Mouse (Mus musculus) stomach, embryonic 15.5 days (tissue): ENCODE data around the gene Itga9. TPM values are rescaled to one million over a fixed set of nuclear protein-coding genes. Genes with fewer than 3 reads are reported as not detected.

Source experiments
- ATAC-seq: fragments of 200-750 bp; cut with Nextera tagmentation; 2 replicates; pipeline ENCODE4 v1.8.0; 2017; ENCODE audit warnings: low read depth, moderate number of reproducible peaks, moderate TSS enrichment; ENCODE audit not compliant: insufficient read depth, low FRiP score
- H3K27ac ChIP-seq: fragments of 300-500 bp; sonication (generic); 2 replicates; pipeline ENCODE4 v1.5.1; 2015; ENCODE audit warnings: mild to moderate bottlenecking, inconsistent platforms
- H3K27me3 ChIP-seq: fragments of 300-500 bp; sonication (generic); replicated peaks from 2 replicates; pipeline ENCODE4 v1.6.1; 2015; ENCODE audit warnings: inconsistent platforms
- H3K36me3 ChIP-seq: fragments of 300-500 bp; sonication (generic); 2 replicates; pipeline ENCODE4 v1.6.1; 2015; ENCODE audit warnings: inconsistent platforms
- H3K4me1 ChIP-seq: fragments of 300-500 bp; sonication (generic); 2 replicates; pipeline ENCODE4 v1.6.1; 2015; ENCODE audit warnings: inconsistent platforms
- H3K4me2 ChIP-seq: fragments of 300-500 bp; sonication (generic); 2 replicates; pipeline ENCODE4 v1.6.1; 2015; ENCODE audit warnings: mild to moderate bottlenecking, inconsistent platforms
- H3K4me3 ChIP-seq: fragments of 300-500 bp; sonication (generic); replicated peaks from 2 replicates; pipeline ENCODE4 v1.5.1; 2015; ENCODE audit warnings: inconsistent platforms
- H3K9ac ChIP-seq: fragments of 300-500 bp; sonication (generic); 2 replicates; pipeline ENCODE4 v1.6.1; 2015; ENCODE audit warnings: inconsistent platforms
- H3K9me3 ChIP-seq: fragments of 300-500 bp; sonication (generic); 2 replicates; pipeline ENCODE4 v1.6.1; 2016; ENCODE audit warnings: inconsistent platforms
- WGBS: fragments of 180-500 bp; shearing (Covaris S2); methylation state at CpG from one replicate; pipeline ENCODE4 v1.1.7; 2015; 5-methylcytosine and 5-hydroxymethylcytosine counted together
- polyA plus RNA-seq: library from polyadenylated mRNA; unstranded; fragments of >200 nt; fragmentation: Nextera tagmentation; extraction: Ambion mirVana; gene quantifications from 2 replicates; pipeline ENCODE4 v1.2.1, GENCODE M21; 2015

The Itga9 gene
- polyA plus RNA-seq, 1 experiment from 2014 or later: 17.6 TPM

GRCm38 (mm10) chr9:118944388-118944787 is 337.9 kb downstream of the Itga9 start:
- WGBS: 58% methylated on average over 12 of the region's 12 CpGs
- ATAC-seq: no peak
- H3K4me2 ChIP-seq: no peak overlapping the region

GRCm38 (mm10) chr9:118948486-118948885 is 342.0 kb downstream of the Itga9 start:
- ATAC-seq: no peak
- H3K4me1 ChIP-seq: 0 out of 2 replicates have a peak, but pooled peaks cover 8% of the 10 kb centered on the region
- H3K27ac ChIP-seq: no peak overlapping the region
- no peak overlapping the region for H3K9ac ChIP-seq
- no peaks in the 10 kb centered on the region for H3K27me3 ChIP-seq
- 86% methylated on average over 5 of the region's 5 CpGs for WGBS
- no peak overlapping the region for H3K4me2 ChIP-seq
- no peaks in the 10 kb centered on the region for H3K36me3 ChIP-seq
- no peak overlapping the region for H3K4me3 ChIP-seq
- no peaks in the 10 kb centered on the region for H3K9me3 ChIP-seq

More at GRCm38 (mm10) chr9:118944388-118944787, 337.9 kb downstream of the Itga9 start:
- no peak overlapping the region for H3K9ac ChIP-seq
- H3K27me3 ChIP-seq: no peaks in the 10 kb centered on the region
- no peak overlapping the region for H3K4me3 ChIP-seq
- no peaks in the 10 kb centered on the region for H3K9me3 ChIP-seq
- H3K36me3 ChIP-seq: no peaks in the 10 kb centered on the region
- H3K4me1 ChIP-seq: peaks cover 3% of the 10 kb centered on the region; the same call in 1 of the 2 replicates
- no peak overlapping the region for H3K27ac ChIP-seq

- H3K4me3 ChIP-seq: no peak overlapping the region
- H3K4me2 ChIP-seq: no peak overlapping the region
- H3K9me3 ChIP-seq: no peaks in the 10 kb centered on the region
- 86% methylated on average over 8 of the region's 8 CpGs for WGBS
- no peak overlapping the region for H3K27ac ChIP-seq
- H3K27me3 ChIP-seq: no peaks in the 10 kb centered on the region
- H3K4me1 ChIP-seq: 0 out of 2 replicates have a peak, but pooled peaks cover 8% of the 10 kb centered on the region
- ATAC-seq: no peak
- no peaks in the 10 kb centered on the region for H3K36me3 ChIP-seq
- no peak overlapping the region for H3K9ac ChIP-seq
These were observed 342.6 kb downstream of the Itga9 start for GRCm38 (mm10) chr9:118949124-118949523.

GRCm38 (mm10) chr9:118949654-118950053 is 343.2 kb downstream of the Itga9 start:
- Histone ChIP-seq H3K9ac (no peak overlapping the region), H3K27me3 (no peaks in the 10 kb centered on the region), H3K4me3 (no peak overlapping the region), H3K4me1 (0 out of 2 replicates have a peak, but pooled peaks cover 8% of the 10 kb centered on the region), H3K9me3 (no peaks in the 10 kb centered on the region), H3K36me3 (no peaks in the 10 kb centered on the region), H3K27ac (no peak overlapping the region), H3K4me2 (no peak overlapping the region)
- WGBS: 50% methylated on average over 4 of the region's 4 CpGs
- ATAC-seq: no peak

GRCm38 (mm10) chr9:118950061-118950460 is 343.6 kb downstream of the Itga9 start:
- 60% methylated on average over 10 of the region's 10 CpGs for WGBS
- no peak for ATAC-seq
- no peak overlapping the region for H3K9ac ChIP-seq
- no peaks in the 10 kb centered on the region for H3K27me3 ChIP-seq
- no peaks in the 10 kb centered on the region for H3K9me3 ChIP-seq
- H3K4me2 ChIP-seq: no peak overlapping the region
- H3K27ac ChIP-seq: no peak overlapping the region
- H3K4me3 ChIP-seq: no peak overlapping the region
- H3K36me3 ChIP-seq: no peaks in the 10 kb centered on the region
- H3K4me1 ChIP-seq: 0 out of 2 replicates have a peak, but pooled peaks cover 8% of the 10 kb centered on the region

Other genes with a start within 250 kb of the Itga9 start
- 0.08 and 0.10 TPM in 2 replicates for gene Eomes, start 128.5 kb upstream of the Itga9 start, polyA plus RNA-seq
- 54.6 and 59.2 TPM in 2 replicates for gene Golga4, start 100.4 kb upstream of the Itga9 start, polyA plus RNA-seq